Mouse (Mus musculus) stomach, embryonic 15.5 days (tissue): ENCODE data around the gene Pip4k2c. TPM values are rescaled to one million over a fixed set of nuclear protein-coding genes. Genes with fewer than 3 reads are reported as not detected.
"Not testable (repeated sequence)": the region's sequence is repeated elsewhere in the genome, so short reads cannot be mapped to it uniquely, and the experiment has no call there.

Source experiments
- ATAC-seq: fragments of 200-750 bp; cut with Nextera tagmentation; 2 replicates; pipeline ENCODE4 v1.8.0; 2017; ENCODE audit warnings: low read depth, moderate number of reproducible peaks, moderate TSS enrichment; ENCODE audit not compliant: insufficient read depth, low FRiP score
- H3K27ac ChIP-seq: fragments of 300-500 bp; sonication (generic); 2 replicates; pipeline ENCODE4 v1.5.1; 2015; ENCODE audit warnings: mild to moderate bottlenecking, inconsistent platforms
- H3K27me3 ChIP-seq: fragments of 300-500 bp; sonication (generic); replicated peaks from 2 replicates; pipeline ENCODE4 v1.6.1; 2015; ENCODE audit warnings: inconsistent platforms
- H3K36me3 ChIP-seq: fragments of 300-500 bp; sonication (generic); 2 replicates; pipeline ENCODE4 v1.6.1; 2015; ENCODE audit warnings: inconsistent platforms
- H3K4me1 ChIP-seq: fragments of 300-500 bp; sonication (generic); 2 replicates; pipeline ENCODE4 v1.6.1; 2015; ENCODE audit warnings: inconsistent platforms
- H3K4me2 ChIP-seq: fragments of 300-500 bp; sonication (generic); 2 replicates; pipeline ENCODE4 v1.6.1; 2015; ENCODE audit warnings: mild to moderate bottlenecking, inconsistent platforms
- H3K4me3 ChIP-seq: fragments of 300-500 bp; sonication (generic); replicated peaks from 2 replicates; pipeline ENCODE4 v1.5.1; 2015; ENCODE audit warnings: inconsistent platforms
- H3K9ac ChIP-seq: fragments of 300-500 bp; sonication (generic); 2 replicates; pipeline ENCODE4 v1.6.1; 2015; ENCODE audit warnings: inconsistent platforms
- H3K9me3 ChIP-seq: fragments of 300-500 bp; sonication (generic); 2 replicates; pipeline ENCODE4 v1.6.1; 2016; ENCODE audit warnings: inconsistent platforms
- WGBS: fragments of 180-500 bp; shearing (Covaris S2); methylation state at CpG from one replicate; pipeline ENCODE4 v1.1.7; 2015; 5-methylcytosine and 5-hydroxymethylcytosine counted together
- polyA plus RNA-seq: library from polyadenylated mRNA; unstranded; fragments of >200 nt; fragmentation: Nextera tagmentation; extraction: Ambion mirVana; gene quantifications from 2 replicates; pipeline ENCODE4 v1.2.1, GENCODE M21; 2015

The Pip4k2c gene
- polyA plus RNA-seq, 1 experiment from 2014 or later: 29.9 TPM

DNA sequence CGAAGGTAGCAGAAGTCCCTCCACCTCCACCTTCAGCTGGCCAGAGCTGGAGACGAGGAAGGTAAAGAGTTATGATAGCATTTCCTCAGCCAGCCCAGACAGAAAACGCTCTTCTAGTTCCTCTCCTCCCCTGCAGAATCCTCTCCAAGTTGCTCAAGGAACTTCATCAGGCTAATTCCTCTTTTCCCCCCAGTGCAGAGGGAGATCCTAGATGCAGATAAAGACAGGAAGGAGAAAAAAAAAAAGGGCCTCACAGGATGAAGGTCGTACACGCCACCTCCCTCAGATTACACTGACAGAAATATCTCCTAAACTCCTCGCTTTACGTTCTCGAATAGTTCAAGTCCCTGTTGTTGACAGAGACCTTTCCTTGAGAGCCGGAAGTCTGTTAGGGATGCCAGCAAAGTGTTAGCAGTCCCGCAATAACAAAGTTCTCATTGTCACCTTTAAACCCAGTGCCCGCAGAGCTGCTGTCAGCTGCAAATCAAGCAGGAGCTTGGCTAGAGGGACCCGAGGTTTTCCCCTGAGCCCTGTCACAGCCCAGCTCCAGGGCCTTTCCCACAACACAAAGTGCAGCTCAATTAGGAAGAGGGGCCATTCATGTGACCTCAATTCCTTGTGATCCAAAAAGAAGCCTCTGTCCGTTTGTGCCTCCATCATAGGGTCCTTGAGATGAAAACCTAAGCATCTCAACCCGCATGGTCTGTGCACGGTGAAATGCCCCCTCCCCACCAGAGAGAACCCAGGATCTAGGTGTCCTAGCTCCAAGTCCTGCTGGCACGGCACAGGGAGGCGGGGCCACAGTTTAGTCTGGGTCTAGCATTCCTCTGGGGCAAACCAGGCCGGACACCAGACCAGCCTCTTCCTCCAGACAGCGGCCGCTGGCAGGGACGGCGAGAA is 16.7 kb downstream of the Pip4k2c start:
- peaks cover 36% of the 10 kb centered on the region for H3K4me1 ChIP-seq
- 0 out of 2 replicates have a peak, but pooled peaks have one; percentile 29 for ATAC-seq
- no peaks in the 10 kb centered on the region for H3K9me3 ChIP-seq
- peak overlapping the region; percentile 74 for H3K9ac ChIP-seq
- no peaks in the 10 kb centered on the region for H3K27me3 ChIP-seq
- peaks cover 25% of the 10 kb centered on the region for H3K36me3 ChIP-seq
- WGBS: 9% methylated on average over 22 of the region's 22 CpGs
- peak overlapping the region; percentile 97 for H3K4me3 ChIP-seq
- H3K27ac ChIP-seq: peak overlapping the region; percentile 94
- peak overlapping the region; percentile 96 for H3K4me2 ChIP-seq

DNA sequence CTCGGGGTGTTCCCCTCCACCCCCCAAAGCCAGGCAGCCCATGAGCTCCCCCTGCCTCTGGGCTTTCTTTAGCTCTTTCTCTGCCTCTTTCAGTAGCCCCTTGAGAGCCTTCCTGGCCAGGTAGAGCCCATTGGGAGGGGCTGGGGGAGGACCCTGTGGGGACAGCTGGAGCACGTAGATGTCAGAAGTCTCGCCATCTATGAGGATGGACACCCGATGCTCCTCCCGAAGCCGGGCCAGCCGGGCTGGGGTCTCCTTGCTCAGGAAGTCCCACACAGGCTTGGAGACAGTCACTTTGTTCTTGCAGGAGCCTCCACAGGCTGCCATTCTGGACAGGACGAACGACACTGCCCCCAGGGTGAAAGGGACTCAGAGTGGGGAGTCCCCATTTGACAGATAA is 18.4 kb downstream of the Pip4k2c start:
- Histone ChIP-seq H3K4me2 (no peak overlapping the region), H3K27ac (no peak overlapping the region), H3K4me3 (no peak overlapping the region), H3K27me3 (no peaks in the 10 kb centered on the region), H3K4me1 (peaks cover 46% of the 10 kb centered on the region), H3K9ac (no peak overlapping the region), H3K36me3 (peaks cover 18% of the 10 kb centered on the region), H3K9me3 (no peaks in the 10 kb centered on the region)
- 79% methylated on average over 9 of the region's 9 CpGs for WGBS
- no peak for ATAC-seq

GRCm38 (mm10) chr10:127192057-127192328 is 19.4 kb downstream of the Pip4k2c start:
- not testable (repeated sequence) for ATAC-seq, H3K27me3 ChIP-seq, H3K9me3 ChIP-seq, H3K4me2 ChIP-seq, H3K4me3 ChIP-seq, H3K27ac ChIP-seq, H3K9ac ChIP-seq
- peaks cover 15% of the 10 kb centered on the region for H3K36me3 ChIP-seq
- peaks cover 46% of the 10 kb centered on the region for H3K4me1 ChIP-seq
- 93% methylated on average over 1 of the region's 1 CpGs for WGBS

- no peak overlapping the region for H3K9ac ChIP-seq
- H3K27ac ChIP-seq: peak overlapping the region; percentile 94
- no peak overlapping the region for H3K4me3 ChIP-seq
- H3K9me3 ChIP-seq: no peaks in the 10 kb centered on the region
- H3K36me3 ChIP-seq: peaks cover 20% of the 10 kb centered on the region
- no peak overlapping the region for H3K4me2 ChIP-seq
- WGBS: 76% methylated on average over 19 of the region's 19 CpGs
- no peaks in the 10 kb centered on the region for H3K27me3 ChIP-seq
- H3K4me1 ChIP-seq: peaks cover 43% of the 10 kb centered on the region
- no peak for ATAC-seq
These were observed 20.0 kb downstream of the Pip4k2c start for GRCm38 (mm10) chr10:127191191-127192056.

DNA sequence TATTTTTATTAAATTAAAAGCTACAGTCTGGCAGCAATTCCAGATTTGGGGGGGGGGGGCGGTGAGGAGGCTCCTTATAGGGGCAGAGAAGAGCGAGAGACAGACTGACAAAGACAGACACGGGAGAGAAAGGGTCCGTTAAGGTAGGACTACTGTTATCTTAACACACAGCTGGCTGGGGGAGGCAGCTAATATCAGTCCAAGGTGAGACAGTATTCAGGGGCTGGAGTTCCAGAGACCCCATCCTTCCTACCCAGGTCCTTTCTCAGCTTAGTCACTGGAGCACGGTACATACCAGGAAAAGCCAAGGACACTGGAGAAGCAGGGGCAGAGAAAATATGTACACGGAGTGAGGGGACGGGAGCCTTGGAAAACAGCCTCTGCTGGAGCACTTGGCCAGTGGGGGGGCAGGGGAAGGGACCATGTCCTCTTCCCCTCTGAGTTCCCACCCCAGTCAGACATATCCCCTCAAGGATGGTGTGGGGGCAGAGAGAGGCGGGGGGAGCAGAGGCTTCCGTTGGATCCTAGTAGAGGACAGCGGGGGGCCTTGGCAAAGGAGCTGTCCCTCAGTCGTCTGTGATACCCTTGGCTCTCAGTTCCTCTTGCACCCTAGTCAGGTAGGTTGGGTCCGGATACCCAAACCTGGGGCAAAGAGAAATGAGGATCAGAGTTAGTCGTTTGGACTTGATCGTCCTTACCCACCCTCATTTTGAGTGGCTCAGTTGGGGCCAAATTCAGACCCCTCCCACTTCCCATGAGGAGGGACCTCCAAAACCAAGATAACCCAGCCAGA is 20.8 kb downstream of the Pip4k2c start:
- Histone ChIP-seq H3K4me2 (peak overlapping the region; percentile 76), H3K9ac (no peak overlapping the region), H3K27ac (peak overlapping the region; percentile 94), H3K36me3 (peaks cover 25% of the 10 kb centered on the region), H3K9me3 (no peaks in the 10 kb centered on the region), H3K27me3 (no peaks in the 10 kb centered on the region), H3K4me1 (peaks cover 43% of the 10 kb centered on the region), H3K4me3 (peak overlapping the region; percentile 60)
- WGBS: 40% methylated on average over 14 of the region's 14 CpGs
- no peak for ATAC-seq

DNA sequence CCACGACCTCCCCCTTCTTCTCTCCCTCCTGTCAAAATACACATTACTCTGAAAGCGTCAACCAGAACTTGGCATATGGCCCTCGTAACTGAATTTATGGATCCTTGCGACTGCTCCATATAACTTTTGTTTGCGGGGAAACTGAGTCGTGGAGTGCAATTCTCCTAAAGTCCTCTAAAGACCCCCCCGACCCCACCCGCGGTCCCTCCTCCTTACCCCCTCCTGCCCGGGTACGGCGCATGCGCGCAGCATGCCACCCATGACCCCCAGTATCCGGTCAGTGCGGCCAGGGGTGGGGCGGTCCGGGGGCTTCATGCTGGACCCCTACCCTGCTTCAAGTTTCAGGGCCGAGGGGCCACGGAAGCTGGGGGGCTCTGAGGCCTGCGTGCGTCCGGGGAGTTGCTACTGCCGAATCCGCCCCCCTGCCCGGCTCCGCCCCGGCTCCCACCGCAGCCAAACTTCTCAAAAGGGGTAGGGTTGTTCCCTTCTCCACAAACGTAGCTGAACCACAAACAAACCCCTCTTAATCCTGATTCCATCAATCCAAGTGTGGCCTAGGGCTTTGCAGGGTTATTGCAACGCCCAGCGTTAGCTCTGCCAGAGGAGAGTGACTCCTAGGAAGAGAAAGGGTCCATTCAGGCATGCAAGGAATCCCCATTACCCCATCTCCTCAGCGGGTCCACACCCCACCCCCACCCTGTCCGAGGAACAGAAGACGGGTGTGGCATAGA is 21.6 kb downstream of the Pip4k2c start, which contains the start of gene Arhgef25:
Arhgef25 (minus strand) TSS at position 433 of the 731 bp plus-strand sequence.
- H3K36me3 ChIP-seq: peaks cover 25% of the 10 kb centered on the region
- no peaks in the 10 kb centered on the region for H3K9me3 ChIP-seq
- peak within 1 kb of the TSS; percentile 94 for H3K27ac ChIP-seq
- ATAC-seq: peak; percentile 40
- H3K27me3 ChIP-seq: no peaks in the 10 kb centered on the region
- H3K4me2 ChIP-seq: peak within 1 kb of the TSS; percentile 76
- peak within 1 kb of the TSS; percentile 65 for H3K9ac ChIP-seq
- WGBS: 4% methylated on average over 33 of the region's 35 CpGs
- H3K4me1 ChIP-seq: peaks cover 39% of the 10 kb centered on the region
- peak within 1 kb of the TSS; percentile 60 for H3K4me3 ChIP-seq

DNA sequence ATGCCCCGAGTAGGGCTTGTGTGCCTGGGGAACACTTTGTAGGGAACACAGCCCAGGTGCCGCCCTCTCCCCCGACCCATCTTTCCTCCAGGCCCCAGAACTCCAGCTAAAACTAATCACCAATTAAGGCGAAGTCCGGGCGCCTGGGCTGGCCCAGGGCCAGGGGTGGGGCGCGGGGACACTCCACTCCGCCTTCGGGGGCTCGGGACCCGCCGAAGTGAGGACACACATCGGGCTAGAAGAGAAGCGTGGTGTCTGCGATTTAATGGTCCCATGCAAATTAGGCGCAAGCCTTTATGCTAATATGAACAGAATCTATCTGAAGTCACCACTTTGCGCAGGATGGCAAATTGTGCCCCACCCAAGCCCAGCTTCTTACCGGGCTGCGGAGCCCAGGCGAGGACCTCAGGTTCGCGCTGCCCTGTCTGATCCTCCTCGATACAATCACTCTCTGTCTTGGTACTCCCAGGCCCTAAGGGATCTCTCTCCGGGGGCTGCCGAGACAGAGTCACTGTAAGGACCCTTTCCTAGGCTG is 22.2 kb downstream of the Pip4k2c start:
- H3K27me3 ChIP-seq: no peaks in the 10 kb centered on the region
- H3K36me3 ChIP-seq: peaks cover 25% of the 10 kb centered on the region
- H3K27ac ChIP-seq: peak overlapping the region; percentile 94
- H3K4me2 ChIP-seq: peak overlapping the region; percentile 76
- peaks cover 33% of the 10 kb centered on the region for H3K4me1 ChIP-seq
- peak overlapping the region; percentile 65 for H3K9ac ChIP-seq
- H3K4me3 ChIP-seq: peak overlapping the region; percentile 60
- 0 out of 2 replicates have a peak, but pooled peaks have one; percentile 8 for ATAC-seq
- no peaks in the 10 kb centered on the region for H3K9me3 ChIP-seq
- WGBS: under 1% methylated on average over 26 of the region's 26 CpGs

- peaks cover 37% of the 10 kb centered on the region for H3K4me1 ChIP-seq
- no peaks in the 10 kb centered on the region for H3K27me3 ChIP-seq
- peaks cover 25% of the 10 kb centered on the region for H3K36me3 ChIP-seq
- peak overlapping the region; percentile 76 for H3K4me2 ChIP-seq
- peak overlapping the region; percentile 94 for H3K27ac ChIP-seq
- H3K4me3 ChIP-seq: peak overlapping the region; percentile 60
- peak; percentile 78 for ATAC-seq
- 0% methylated on average over 46 of the region's 46 CpGs for WGBS
- H3K9ac ChIP-seq: peak overlapping the region; percentile 65
- no peaks in the 10 kb centered on the region for H3K9me3 ChIP-seq
These were observed 22.8 kb downstream of the Pip4k2c start for GRCm38 (mm10) chr10:127188465-127189115.

DNA sequence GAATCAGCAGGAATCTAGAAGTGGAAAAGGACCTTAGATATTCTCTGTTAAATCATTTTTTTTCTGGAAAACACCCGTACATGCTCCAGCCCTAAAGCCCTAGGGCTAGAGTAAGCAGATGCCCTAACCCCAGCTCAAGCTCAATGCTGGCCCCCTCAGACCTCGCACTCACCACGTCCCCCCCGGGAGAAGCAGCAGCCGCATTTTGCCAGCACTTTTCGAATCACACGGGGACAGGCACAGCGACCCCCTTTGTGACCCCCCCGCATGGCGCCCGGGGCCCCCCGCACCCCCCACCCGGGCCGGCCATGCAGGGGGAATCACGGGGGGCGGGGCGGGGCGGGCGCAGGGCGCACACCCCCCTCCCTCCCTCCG is 23.3 kb downstream of the Pip4k2c start:
- H3K36me3 ChIP-seq: peaks cover 25% of the 10 kb centered on the region
- no peak for ATAC-seq
- 2% methylated on average over 14 of the region's 21 CpGs for WGBS
- H3K27me3 ChIP-seq: 0 out of 2 replicates have a peak, but pooled peaks cover 3% of the 10 kb centered on the region
- H3K4me2 ChIP-seq: peak overlapping the region; percentile 76
- H3K9me3 ChIP-seq: no peaks in the 10 kb centered on the region
- H3K9ac ChIP-seq: peak overlapping the region; percentile 20
- peaks cover 41% of the 10 kb centered on the region for H3K4me1 ChIP-seq
- peak overlapping the region; percentile 94 for H3K27ac ChIP-seq
- H3K4me3 ChIP-seq: peak overlapping the region; percentile 60

GRCm38 (mm10) chr10:127187371-127188078 is 23.9 kb downstream of the Pip4k2c start:
- H3K4me2 ChIP-seq: peak overlapping the region; percentile 76
- 45% methylated on average over 10 of the region's 10 CpGs for WGBS
- peaks cover 40% of the 10 kb centered on the region for H3K4me1 ChIP-seq
- H3K36me3 ChIP-seq: peaks cover 20% of the 10 kb centered on the region
- H3K27ac ChIP-seq: peak overlapping the region; percentile 94
- H3K9ac ChIP-seq: no peak overlapping the region
- peak overlapping the region; percentile 60 for H3K4me3 ChIP-seq
- ATAC-seq: no peak
- H3K9me3 ChIP-seq: no peaks in the 10 kb centered on the region
- 0 out of 2 replicates have a peak, but pooled peaks cover 9% of the 10 kb centered on the region for H3K27me3 ChIP-seq
